Mouse (Mus musculus) lung, postnatal 0 days (tissue): Measurements from ENCODE around the gene Asrgl1. TPM values are rescaled to one million over a fixed set of nuclear protein-coding genes. Genes with fewer than 3 reads are reported as not detected.
A peak's percentile ranks its signal among the peaks of the same experiment; 100 is the strongest.

Experiments
- ATAC-seq: fragments of 200-750 bp; cut with Nextera tagmentation; 2 replicates; pipeline ENCODE4 v1.8.0; 2017; ENCODE audit warnings: moderate library complexity
- DNase-seq: peaks from one replicate; pipeline ENCODE4 v3.0.0-alpha.2; 2016; ENCODE audit warnings: low spot score
- H3K27ac ChIP-seq: fragments of 300-500 bp; sonication (generic); 2 replicates; pipeline ENCODE4 v1.5.1; 2014; ENCODE audit warnings: antibody characterized with exemption, mild to moderate bottlenecking, low read length, mixed read lengths
- H3K27me3 ChIP-seq: fragments of 300-500 bp; sonication (generic); replicated peaks from 2 replicates; pipeline ENCODE4 v1.6.1; 2014; ENCODE audit warnings: low read length, mixed read lengths; ENCODE audit not compliant: insufficient read depth
- H3K36me3 ChIP-seq: fragments of 300-500 bp; sonication (generic); 2 replicates; pipeline ENCODE4 v1.6.1; 2014; ENCODE audit warnings: low read length, mixed read lengths; ENCODE audit not compliant: insufficient read depth
- H3K4me1 ChIP-seq: fragments of 300-500 bp; sonication (generic); 2 replicates; pipeline ENCODE4 v1.6.1; 2014; ENCODE audit warnings: antibody characterized with exemption, low read depth, low read length, mixed read lengths; ENCODE audit not compliant: insufficient read depth
- H3K4me2 ChIP-seq: fragments of 300-500 bp; sonication (generic); replicated peaks from 2 replicates; pipeline ENCODE4 v1.6.1; 2014; ENCODE audit warnings: low read depth, mild to moderate bottlenecking, low read length, moderate library complexity, mixed read lengths
- H3K4me3 ChIP-seq: fragments of 300-500 bp; sonication (generic); 2 replicates; pipeline ENCODE4 v1.5.1; 2014; ENCODE audit warnings: low read depth, low read length
- H3K9ac ChIP-seq: fragments of 300-500 bp; sonication (generic); replicated peaks from 2 replicates; pipeline ENCODE4 v1.6.1; 2014; ENCODE audit warnings: low read depth, mild to moderate bottlenecking
- H3K9me3 ChIP-seq: fragments of 300-500 bp; sonication (generic); 2 replicates; pipeline ENCODE4 v1.6.1; 2016; ENCODE audit warnings: low read length, mixed read lengths
- CTCF ChIP-seq: IDR thresholded peaks from 2 replicates; pipeline ENCODE4 v1.5.1; 2016; ENCODE audit warnings: antibody characterized with exemption, mild to moderate bottlenecking
- EP300 ChIP-seq: IDR thresholded peaks from 2 replicates; pipeline ENCODE4 v1.6.1; 2016; ENCODE audit warnings: antibody characterized with exemption, mild to moderate bottlenecking, control low read depth
- WGBS: fragments of 180-500 bp; shearing (Covaris S2); extraction: QIAGEN DNeasy Blood & Tissue Kit; methylation state at CpG from one replicate; pipeline ENCODE4 v1.1.7; 2014; 5-methylcytosine and 5-hydroxymethylcytosine counted together
- polyA plus RNA-seq: library from polyadenylated mRNA; unstranded; fragments of >200 nt; fragmentation: Nextera tagmentation; extraction: Ambion mirVana; gene quantifications from 2 replicates; pipeline ENCODE4 v1.2.1, GENCODE M21; 2015

The Asrgl1 gene
- polyA plus RNA-seq, 1 experiment from 2014 or later = 7.9 TPM

DNA sequence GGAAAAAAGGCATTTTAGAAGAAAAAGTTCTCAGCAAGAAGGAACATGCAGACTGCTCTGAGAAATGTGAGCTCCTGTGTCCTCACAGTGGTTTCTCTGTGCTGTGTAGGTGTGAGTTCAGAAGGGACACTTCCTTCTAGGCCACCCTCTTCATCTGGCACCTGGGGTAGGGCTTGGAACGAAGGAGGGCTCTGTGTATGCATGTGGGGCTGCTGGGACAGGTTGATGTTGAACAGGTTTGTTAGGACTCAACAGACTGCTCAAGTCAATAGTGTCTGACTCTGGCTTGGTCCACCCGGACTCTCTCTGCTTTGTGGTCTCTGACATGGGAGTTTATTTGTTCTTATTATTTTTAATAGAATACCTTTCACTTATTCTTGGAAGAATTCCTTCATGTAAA, 65.1 kb downstream of the Asrgl1 start:
- DNase-seq (no peak), ATAC-seq (no peak)
- H3K9ac ChIP-seq = no peak overlapping the region
- H3K27ac ChIP-seq = peak overlapping the region; percentile 66
- no peak overlapping the region for H3K4me2 ChIP-seq
- 36% methylated on average over 2 of the region's 2 CpGs for WGBS
- H3K4me3 ChIP-seq = no peak overlapping the region
- H3K36me3 ChIP-seq = no peaks in the 10 kb centered on the region
- peaks cover 28% of the 10 kb centered on the region for H3K4me1 ChIP-seq
- no peaks in the 10 kb centered on the region for H3K27me3 ChIP-seq
- no peaks in the 10 kb centered on the region for H3K9me3 ChIP-seq
- TF ChIP-seq EP300 (no peak), CTCF (no peak)

DNA sequence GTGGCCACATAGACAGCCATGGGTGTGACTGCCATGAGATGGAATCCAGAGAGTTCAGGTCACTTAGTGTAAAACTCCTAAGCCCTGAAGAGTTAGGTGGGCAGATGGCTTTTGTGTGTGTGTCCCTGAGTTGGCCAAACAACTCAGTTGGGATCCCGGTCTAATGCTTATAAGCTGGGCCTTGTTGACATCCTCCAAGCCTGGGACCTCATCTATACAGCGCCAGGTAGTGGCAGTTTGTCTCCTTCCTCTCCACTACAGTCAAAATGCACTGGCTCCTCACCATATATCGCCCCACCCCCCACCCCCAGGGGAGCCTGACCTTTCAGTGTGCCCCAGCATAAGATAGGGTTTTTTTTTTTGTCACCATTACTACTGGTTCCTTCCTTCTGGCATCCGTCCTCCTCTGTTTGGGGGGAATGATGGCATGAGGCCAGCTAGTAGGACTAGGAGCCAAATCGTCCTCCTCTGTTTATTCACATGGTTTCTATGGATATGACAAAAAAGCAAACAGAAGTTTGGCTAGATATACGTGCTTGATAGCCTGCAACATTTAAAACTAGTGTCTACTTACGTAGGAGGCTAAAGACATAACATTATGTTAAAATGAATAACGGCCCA, 65.6 kb downstream of the Asrgl1 start:
- no peak overlapping the region for H3K4me2 ChIP-seq
- H3K9ac ChIP-seq = no peak overlapping the region
- H3K27ac ChIP-seq = peak overlapping the region; percentile 66
- peak; percentile 69 for TF ChIP-seq EP300
- no peak for TF ChIP-seq CTCF
- no peaks in the 10 kb centered on the region for H3K36me3 ChIP-seq
- no peaks in the 10 kb centered on the region for H3K27me3 ChIP-seq
- ATAC-seq (peak; percentile 13; the same call in 1 of the 2 replicates), DNase-seq (peak; percentile 69)
- H3K4me3 ChIP-seq = no peak overlapping the region
- 17% methylated on average over 8 of the region's 8 CpGs for WGBS
- H3K9me3 ChIP-seq = no peaks in the 10 kb centered on the region
- peaks cover 28% of the 10 kb centered on the region for H3K4me1 ChIP-seq

DNA sequence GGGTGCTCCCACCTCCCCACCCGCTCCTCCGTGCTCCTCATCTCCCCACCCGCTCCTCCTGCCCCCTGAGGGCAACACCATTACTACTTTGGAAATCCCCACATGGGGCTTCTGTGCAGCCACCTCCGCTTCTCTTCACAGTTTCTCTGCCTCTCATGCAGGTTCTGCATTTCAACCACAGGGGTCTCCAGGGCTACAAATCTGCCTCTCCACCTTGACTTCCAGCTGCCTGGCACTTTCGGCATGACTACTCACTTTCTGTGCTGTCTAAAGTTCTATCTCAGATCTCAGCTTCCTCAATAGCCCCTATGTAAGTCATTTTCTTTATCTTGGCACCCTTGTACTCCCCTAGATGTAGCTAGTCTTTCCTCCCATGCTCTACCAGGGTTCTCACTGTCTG, 68.1 kb downstream of the Asrgl1 start:
- DNase-seq (no peak), ATAC-seq (no peak)
- Histone ChIP-seq H3K27ac (no peak overlapping the region), H3K27me3 (no peaks in the 10 kb centered on the region), H3K4me1 (peaks cover 24% of the 10 kb centered on the region), H3K4me2 (no peak overlapping the region), H3K9ac (no peak overlapping the region), H3K9me3 (no peaks in the 10 kb centered on the region), H3K4me3 (no peak overlapping the region), H3K36me3 (no peaks in the 10 kb centered on the region)
- TF ChIP-seq CTCF = no peak
- no peak for TF ChIP-seq EP300
- 80% methylated on average over 5 of the region's 5 CpGs for WGBS

DNA sequence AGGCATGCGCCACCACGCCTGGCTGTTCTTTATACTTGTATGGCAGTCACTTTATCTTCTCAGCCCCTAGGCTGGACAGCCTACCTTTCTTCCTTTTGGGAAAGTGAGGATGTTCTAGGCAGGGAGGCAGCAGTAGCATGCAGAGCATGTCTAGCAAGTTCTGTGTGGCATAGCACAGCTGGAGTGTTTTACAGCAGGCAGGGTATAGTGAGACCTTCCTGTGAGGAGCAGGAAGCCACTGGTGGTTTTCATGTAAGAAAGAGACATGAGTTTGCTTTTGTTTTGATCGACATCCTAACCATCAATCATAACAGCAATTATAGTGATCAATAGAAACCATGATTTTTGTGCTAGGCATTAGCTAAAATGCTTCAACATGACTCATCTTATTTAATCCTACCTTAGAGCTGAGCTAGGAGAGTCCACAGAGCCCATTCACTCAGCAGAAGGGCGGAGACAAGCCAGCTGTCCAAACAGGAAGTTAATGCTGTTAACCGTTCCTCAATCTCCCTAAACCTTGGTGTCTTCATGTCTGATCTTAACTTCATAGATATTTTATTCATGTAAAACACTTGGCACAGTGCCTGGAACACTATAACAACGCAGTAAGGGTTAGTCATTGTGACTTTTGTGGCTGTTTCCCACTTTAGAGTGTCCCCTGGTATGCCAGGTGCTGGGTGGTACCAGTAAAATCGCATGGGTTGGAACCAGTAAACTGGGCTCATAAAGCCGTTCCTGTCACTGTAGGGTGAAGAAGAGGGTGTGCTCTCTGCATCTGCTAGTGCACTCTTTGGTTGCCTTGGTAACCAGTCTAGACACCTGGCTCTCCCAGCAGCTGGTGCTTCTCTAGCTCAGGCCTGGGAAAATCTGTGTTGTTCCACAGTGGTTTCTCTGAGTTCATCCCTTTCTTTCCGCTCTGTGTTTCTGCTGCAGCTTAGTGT, 69.5 kb downstream of the Asrgl1 start:
- H3K27me3 ChIP-seq = no peaks in the 10 kb centered on the region
- peak; percentile 70 for DNase-seq

DNA sequence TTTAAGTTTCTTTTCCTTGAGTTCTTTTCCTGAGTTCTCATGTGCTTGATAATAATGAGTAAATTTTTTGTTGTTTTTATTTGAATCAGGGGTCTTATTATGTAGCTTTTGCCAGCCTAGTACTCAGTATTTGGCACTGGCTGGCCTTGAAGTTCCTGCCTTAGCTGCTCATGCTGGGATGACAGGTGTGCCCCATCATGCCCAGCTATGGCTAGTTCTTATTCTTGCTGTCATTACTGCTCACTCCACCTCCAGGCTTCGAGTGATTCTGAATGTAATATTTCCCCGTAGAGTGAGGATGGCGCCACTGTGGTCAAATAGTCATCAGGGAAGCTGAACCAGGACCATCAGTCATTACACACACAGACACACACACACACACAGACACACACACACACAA, 71.6 kb downstream of the Asrgl1 start:
- Histone ChIP-seq H3K9ac (no peak overlapping the region), H3K4me2 (no peak overlapping the region), H3K27me3 (no peaks in the 10 kb centered on the region), H3K36me3 (no peaks in the 10 kb centered on the region), H3K4me3 (no peak overlapping the region), H3K9me3 (no peaks in the 10 kb centered on the region), H3K4me1 (no peaks in the 10 kb centered on the region; the same call in 1 of the 2 replicates), H3K27ac (no peak overlapping the region)
- TF ChIP-seq CTCF (no peak), EP300 (no peak)
- no peak for DNase-seq
- WGBS = 84% methylated on average over 3 of the region's 3 CpGs
- no peak for ATAC-seq

More for the DNA sequence above, 69.5 kb downstream of the Asrgl1 start:
- H3K36me3 ChIP-seq = no peaks in the 10 kb centered on the region
- TF ChIP-seq EP300 (peak; percentile 61; the same call in 1 of the 2 replicates), CTCF (no peak)
- no peak overlapping the region for H3K27ac ChIP-seq
- H3K4me1 ChIP-seq = peaks cover 15% of the 10 kb centered on the region
- H3K9me3 ChIP-seq = no peaks in the 10 kb centered on the region
- ATAC-seq = peak; percentile 52
- H3K4me2 ChIP-seq = no peak overlapping the region
- WGBS = 42% methylated on average over 9 of the region's 9 CpGs
- H3K4me3 ChIP-seq = no peak overlapping the region
- no peak overlapping the region for H3K9ac ChIP-seq

DNA sequence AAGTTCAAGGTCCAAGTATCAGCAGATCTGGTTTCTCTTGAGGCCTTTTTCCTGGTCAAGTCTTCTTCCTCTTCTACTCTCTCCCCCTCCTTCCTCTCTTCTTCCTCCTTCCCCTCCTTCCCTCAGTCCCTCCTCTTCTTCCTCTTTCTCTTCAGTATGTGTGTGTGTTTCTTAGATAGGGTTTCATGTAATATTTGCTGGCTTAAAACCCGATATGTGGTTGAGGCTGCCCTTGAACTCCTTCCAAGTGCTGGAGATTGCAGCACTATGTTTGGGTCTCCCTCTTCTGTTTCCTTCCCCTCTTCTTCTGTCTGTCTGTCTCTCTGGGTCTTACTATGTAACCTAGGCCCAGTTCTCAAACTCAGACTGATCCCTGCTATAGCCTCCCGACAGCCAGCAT, 72.6 kb downstream of the Asrgl1 start:
- H3K36me3 ChIP-seq = no peaks in the 10 kb centered on the region
- H3K9ac ChIP-seq = no peak overlapping the region
- H3K27me3 ChIP-seq = no peaks in the 10 kb centered on the region
- no peaks in the 10 kb centered on the region; the same call in 1 of the 2 replicates for H3K4me1 ChIP-seq
- H3K4me3 ChIP-seq = no peak overlapping the region
- TF ChIP-seq EP300 (no peak), CTCF (no peak)
- H3K4me2 ChIP-seq = no peak overlapping the region
- no peak overlapping the region for H3K27ac ChIP-seq
- ATAC-seq = no peak
- 84% methylated on average over 2 of the region's 2 CpGs for WGBS
- H3K9me3 ChIP-seq = no peaks in the 10 kb centered on the region
- no peak for DNase-seq
